Mouse (Mus musculus) brain, embryonic 18.5 days (tissue): ENCODE measurements around the gene Arl8b.
"Not testable (repeated sequence)": the region's sequence is repeated elsewhere in the genome, so short reads cannot be mapped to it uniquely, and the experiment has no call there.

Experiments
- DNase-seq: peaks from one replicate; pipeline ENCODE4 v3.0.0-alpha.2; 2012; ENCODE audit warnings: low read depth, low spot score

Gene Arl8b

GRCm38 (mm10) chr6:108835765-108836691 lies 53.1 kb downstream of the Arl8b start:
- DNase-seq, result no peak

DNA sequence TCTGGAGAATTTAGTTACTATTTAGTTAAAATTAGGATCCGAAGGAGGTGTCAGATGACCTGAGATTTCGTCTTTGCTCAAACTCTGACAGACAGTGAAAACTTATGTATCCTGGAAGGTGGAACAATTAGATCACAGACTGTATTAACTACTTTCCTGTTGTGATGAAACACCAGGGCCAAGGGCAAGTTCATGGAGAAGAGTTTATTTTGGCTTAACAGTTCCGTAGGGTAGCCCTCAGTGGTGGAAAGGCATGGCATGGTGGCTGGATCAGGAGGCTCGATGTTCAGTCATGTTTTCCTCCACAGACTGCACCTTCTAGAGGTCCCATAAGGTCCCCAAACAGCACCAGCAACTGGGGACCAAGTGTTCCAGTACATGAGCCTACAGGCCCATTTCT lies 54.2 kb downstream of the Arl8b start:
- no peak for DNase-seq

DNA sequence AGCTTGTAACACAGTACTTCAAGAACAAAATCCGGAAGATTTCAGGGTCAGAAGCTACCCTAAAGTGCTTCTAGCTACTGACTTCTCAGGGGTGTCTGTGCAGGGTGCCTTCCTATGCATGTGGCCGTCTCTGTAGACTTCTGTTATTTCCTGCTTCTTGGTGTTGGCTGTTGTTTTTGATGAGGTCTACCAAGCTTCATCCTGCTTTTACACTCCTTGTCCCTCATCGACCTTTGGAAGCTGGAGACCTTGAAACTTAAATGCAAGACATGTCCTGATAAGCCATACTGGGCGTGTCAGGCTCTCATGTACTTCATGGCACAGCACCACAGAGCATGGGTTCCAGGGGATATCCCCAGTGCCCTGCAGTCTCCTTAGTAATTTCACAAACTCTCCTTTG lies 55.1 kb downstream of the Arl8b start:
- DNase-seq, result no peak

GRCm38 (mm10) chr6:108839432-108839831 lies 56.5 kb downstream of the Arl8b start:
- no peak for DNase-seq

- DNase-seq, result no peak
These were observed 58.2 kb downstream of the Arl8b start for GRCm38 (mm10) chr6:108840861-108841640.

DNA sequence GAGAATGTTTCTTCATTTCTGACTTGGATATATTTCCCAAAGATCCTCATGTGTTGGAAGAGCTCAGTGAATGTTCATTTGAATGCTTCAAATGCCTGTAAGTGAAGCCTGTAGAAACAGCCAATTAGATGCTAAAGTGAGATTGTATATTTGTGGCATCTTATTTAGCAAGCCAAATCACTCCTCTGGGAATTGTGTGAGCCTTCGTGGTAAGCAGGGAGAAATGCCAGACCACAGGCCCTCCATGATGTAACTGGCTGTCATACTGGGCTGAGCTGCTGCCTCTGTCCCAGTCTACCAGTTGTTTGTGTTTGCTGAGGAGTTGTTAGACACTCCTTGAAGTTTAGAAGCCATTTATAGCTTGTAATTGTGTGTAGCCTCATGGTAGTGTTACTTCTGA lies 60.8 kb downstream of the Arl8b start:
- no peak for DNase-seq

GRCm38 (mm10) chr6:108844093-108844492 lies 61.2 kb downstream of the Arl8b start:
- DNase-seq, result no peak

- no peak for DNase-seq
These were observed 61.9 kb downstream of the Arl8b start for GRCm38 (mm10) chr6:108844771-108845170.

- no peak for DNase-seq
These were observed 69.3 kb downstream of the Arl8b start for GRCm38 (mm10) chr6:108852088-108852670.

DNA sequence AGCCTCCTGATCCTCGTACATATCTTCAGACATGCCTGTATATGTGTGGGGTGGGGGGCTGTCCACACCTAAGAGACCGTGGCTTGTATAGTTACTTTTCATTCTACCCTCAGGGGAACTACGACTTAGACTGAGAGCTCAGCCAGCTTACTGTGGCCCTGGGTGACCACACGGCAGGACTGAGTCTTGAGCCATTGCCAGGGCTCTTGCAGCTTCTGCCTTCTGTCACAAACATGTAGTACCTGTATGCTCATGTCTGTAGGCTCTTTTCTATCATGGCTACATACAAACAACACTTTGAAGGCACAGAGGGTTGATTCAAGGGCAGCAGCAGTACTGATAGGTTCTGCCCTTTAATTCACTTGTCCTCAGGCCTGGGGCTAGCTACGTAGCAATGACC lies 70.1 kb downstream of the Arl8b start:
- no peak for DNase-seq

DNA sequence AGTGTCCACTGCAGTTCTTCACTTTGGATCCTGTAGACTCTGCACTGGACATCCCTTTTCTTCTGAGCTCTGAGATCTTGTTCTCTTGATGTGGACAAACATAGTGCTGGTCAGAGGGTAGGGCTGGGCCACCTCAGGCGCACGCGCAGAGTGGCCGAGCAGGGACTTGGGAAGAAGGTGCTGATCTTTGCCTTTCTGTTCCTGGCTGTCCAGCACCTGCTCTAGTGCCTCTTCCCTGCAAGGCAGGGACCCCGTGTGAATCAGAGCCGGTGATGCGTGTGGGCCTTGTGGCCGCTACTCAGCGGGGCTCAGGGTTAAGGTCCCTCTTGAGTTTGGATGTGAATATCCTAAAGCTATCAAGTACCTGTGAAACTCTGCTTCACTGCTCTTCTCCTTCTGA lies 75.7 kb downstream of the Arl8b start:
- DNase-seq, result no peak

DNA sequence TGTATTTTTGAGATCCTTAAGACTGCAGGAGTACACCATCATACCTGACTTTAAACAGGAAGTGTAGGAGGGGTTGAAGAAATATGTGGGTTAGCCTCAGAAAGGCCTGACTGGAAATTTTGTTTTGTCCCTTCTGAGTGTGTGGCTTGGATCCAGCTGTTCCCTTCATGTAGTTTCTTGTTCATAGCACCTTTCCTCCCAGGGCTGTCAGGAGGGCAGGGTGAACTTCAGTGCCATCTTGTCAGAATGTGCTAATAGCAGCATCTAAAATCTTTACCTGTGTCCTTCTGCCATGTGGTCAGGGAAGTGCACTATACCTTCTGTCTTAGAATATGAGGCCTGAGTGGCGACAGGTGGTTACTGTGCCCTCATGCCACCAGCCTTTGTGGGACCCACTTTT lies 78.3 kb downstream of the Arl8b start:
- DNase-seq, result no peak

- no peak for DNase-seq
These were observed 79.6 kb downstream of the Arl8b start for GRCm38 (mm10) chr6:108862548-108862947.

- no peak for DNase-seq
These were observed 83.4 kb downstream of the Arl8b start for GRCm38 (mm10) chr6:108866317-108866716.

DNA sequence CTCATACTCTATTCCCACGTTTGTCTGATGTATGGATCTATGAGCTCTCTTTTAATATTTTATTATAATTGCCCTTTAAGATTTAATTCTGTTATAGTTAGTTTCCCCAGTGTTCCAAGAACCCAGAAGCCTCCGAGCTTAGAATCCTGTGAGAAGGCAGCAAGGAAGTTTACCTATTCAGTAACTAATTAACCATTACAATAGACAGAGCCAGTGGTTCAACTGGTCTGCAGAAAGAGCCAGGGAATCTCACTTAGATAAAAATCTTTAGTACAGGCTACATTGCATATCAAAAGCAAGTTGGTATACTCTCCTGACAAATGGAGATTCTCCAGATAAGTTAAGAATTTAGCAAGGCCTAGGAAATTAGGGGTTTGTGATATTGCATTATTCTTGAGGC lies 86.1 kb downstream of the Arl8b start:
- DNase-seq, result not testable (repeated sequence)

- no peak for DNase-seq
These were observed 87.5 kb downstream of the Arl8b start for GRCm38 (mm10) chr6:108870421-108870820.

- no peak for DNase-seq
These were observed 88.4 kb downstream of the Arl8b start for GRCm38 (mm10) chr6:108871251-108871650.
